Mouse (Mus musculus) neural tube, embryonic 15.5 days (tissue): ENCODE results near the gene Morc3. TPM values are rescaled to one million over a fixed set of nuclear protein-coding genes. Genes with fewer than 3 reads are reported as not detected.

ENCODE experiments used
- ATAC-seq: fragments of 200-750 bp; cut with Nextera tagmentation; 2 replicates; pipeline ENCODE4 v1.8.0; 2017; ENCODE audit warnings: mild to moderate bottlenecking, moderate TSS enrichment, moderate library complexity; ENCODE audit not compliant: low FRiP score
- H3K27ac ChIP-seq: fragments of 300-500 bp; sonication (generic); replicated peaks from 2 replicates; pipeline ENCODE4 v1.5.1; 2015; ENCODE audit warnings: mild to moderate bottlenecking, inconsistent platforms
- H3K27me3 ChIP-seq: fragments of 300-500 bp; sonication (generic); replicated peaks from 2 replicates; pipeline ENCODE4 v1.6.1; 2015; ENCODE audit warnings: inconsistent platforms
- H3K36me3 ChIP-seq: fragments of 300-500 bp; sonication (generic); 2 replicates; pipeline ENCODE4 v1.6.1; 2015; ENCODE audit warnings: inconsistent platforms
- H3K4me1 ChIP-seq: fragments of 300-500 bp; sonication (generic); 2 replicates; pipeline ENCODE4 v1.6.1; 2015; ENCODE audit warnings: inconsistent platforms
- H3K4me2 ChIP-seq: fragments of 300-500 bp; sonication (generic); 2 replicates; pipeline ENCODE4 v1.6.1; 2015; ENCODE audit warnings: inconsistent platforms, mild to moderate bottlenecking, moderate library complexity
- H3K4me3 ChIP-seq: fragments of 300-500 bp; sonication (generic); replicated peaks from 2 replicates; pipeline ENCODE4 v1.5.1; 2015; ENCODE audit warnings: mild to moderate bottlenecking, inconsistent platforms
- H3K9ac ChIP-seq: fragments of 300-500 bp; sonication (generic); replicated peaks from 2 replicates; pipeline ENCODE4 v1.6.1; 2015; ENCODE audit warnings: mild to moderate bottlenecking, inconsistent platforms
- H3K9me3 ChIP-seq: fragments of 300-500 bp; sonication (generic); replicated peaks from 2 replicates; pipeline ENCODE4 v1.6.1; 2016; ENCODE audit warnings: inconsistent platforms
- WGBS: fragments of 180-500 bp; shearing (Covaris S2); methylation state at CpG from one replicate; pipeline ENCODE4 v1.1.7; 2015; ENCODE audit warnings: mixed read lengths; 5-methylcytosine and 5-hydroxymethylcytosine counted together
- polyA plus RNA-seq: library from polyadenylated mRNA; unstranded; fragments of >200 nt; fragmentation: Nextera tagmentation; extraction: Ambion mirVana; gene quantifications from 2 replicates; pipeline ENCODE4 v1.2.1, GENCODE M21; 2015

Morc3 gene
- polyA plus RNA-seq, 1 experiment from 2014 or later = 32.1 TPM

DNA sequence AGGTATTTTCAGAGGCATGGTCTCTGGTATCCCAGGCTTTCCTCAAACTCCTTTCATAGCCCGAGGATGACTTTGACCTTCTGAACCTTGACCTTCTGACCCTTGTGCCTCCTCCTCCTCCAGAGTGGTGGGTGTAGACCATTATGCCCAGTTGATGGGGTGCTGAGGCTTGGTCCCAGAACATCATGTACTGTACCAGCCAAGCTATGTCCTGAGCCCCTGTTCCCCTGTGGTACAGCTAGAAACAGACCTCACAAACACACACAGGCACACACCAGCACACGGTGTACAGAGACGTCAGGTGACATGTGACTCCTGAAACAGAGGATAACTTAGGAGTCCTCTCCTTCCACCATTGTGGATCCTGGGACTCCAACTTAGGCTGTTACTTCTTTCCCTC, 80.9 kb downstream of the Morc3 start:
- no peak overlapping the region for H3K4me2 ChIP-seq
- WGBS = 71% methylated on average over 3 of the region's 3 CpGs
- no peaks in the 10 kb centered on the region for H3K36me3 ChIP-seq
- no peak overlapping the region for H3K9ac ChIP-seq
- ATAC-seq = no peak
- no peaks in the 10 kb centered on the region for H3K9me3 ChIP-seq
- no peak overlapping the region for H3K27ac ChIP-seq
- no peaks in the 10 kb centered on the region for H3K4me1 ChIP-seq
- no peak overlapping the region for H3K4me3 ChIP-seq
- no peaks in the 10 kb centered on the region for H3K27me3 ChIP-seq

DNA sequence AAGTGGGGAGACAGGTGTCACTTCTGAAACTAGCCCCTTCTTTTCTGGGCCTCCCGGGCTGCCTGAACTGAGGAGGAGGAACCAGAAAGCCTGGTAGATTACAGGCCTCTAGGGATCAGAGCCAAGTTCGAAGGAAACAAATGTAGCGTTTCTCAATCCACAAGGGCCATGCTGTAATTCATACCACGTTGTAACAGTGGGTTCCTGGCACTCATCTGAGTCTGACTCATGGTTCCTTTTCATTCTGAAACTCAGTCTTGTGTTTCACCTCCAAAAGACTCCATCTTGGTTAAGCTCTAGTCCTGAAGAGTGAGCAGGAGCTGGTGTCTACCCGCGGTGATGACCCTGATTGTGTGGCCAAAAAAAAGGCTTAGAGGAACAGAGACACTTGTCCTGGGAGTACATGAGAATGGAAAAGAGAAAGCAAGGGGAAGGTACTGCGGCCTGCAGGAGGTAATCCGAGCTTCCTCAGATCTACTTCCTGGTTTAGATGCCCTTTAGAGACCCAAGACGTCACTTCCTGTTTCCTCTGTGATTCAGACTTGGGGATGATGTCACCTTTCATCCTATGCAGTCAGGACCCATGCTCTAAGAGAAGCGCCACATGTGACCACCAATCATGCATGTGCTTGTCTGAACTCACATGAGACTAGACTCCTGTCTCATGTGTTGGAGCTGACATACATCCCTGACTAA, 82.1 kb downstream of the Morc3 start:
- no peak overlapping the region for H3K4me2 ChIP-seq
- no peaks in the 10 kb centered on the region for H3K9me3 ChIP-seq
- no peaks in the 10 kb centered on the region for H3K27me3 ChIP-seq
- ATAC-seq = no peak
- H3K9ac ChIP-seq = no peak overlapping the region
- no peak overlapping the region for H3K4me3 ChIP-seq
- WGBS = 82% methylated on average over 10 of the region's 10 CpGs
- H3K4me1 ChIP-seq = peaks cover 4% of the 10 kb centered on the region
- no peaks in the 10 kb centered on the region for H3K36me3 ChIP-seq
- H3K27ac ChIP-seq = no peak overlapping the region

- no peak overlapping the region for H3K4me2 ChIP-seq
- no peak overlapping the region for H3K4me3 ChIP-seq
- H3K36me3 ChIP-seq = no peaks in the 10 kb centered on the region
- no peaks in the 10 kb centered on the region for H3K27me3 ChIP-seq
- H3K9me3 ChIP-seq = no peaks in the 10 kb centered on the region
- no peak overlapping the region for H3K9ac ChIP-seq
- no peak for ATAC-seq
- no peak overlapping the region for H3K27ac ChIP-seq
- H3K4me1 ChIP-seq = peaks cover 4% of the 10 kb centered on the region
- 41% methylated on average over 8 of the region's 10 CpGs for WGBS
Measured at GRCm38 (mm10) chr16:93915338-93915849, 83.5 kb downstream of the Morc3 start.

DNA sequence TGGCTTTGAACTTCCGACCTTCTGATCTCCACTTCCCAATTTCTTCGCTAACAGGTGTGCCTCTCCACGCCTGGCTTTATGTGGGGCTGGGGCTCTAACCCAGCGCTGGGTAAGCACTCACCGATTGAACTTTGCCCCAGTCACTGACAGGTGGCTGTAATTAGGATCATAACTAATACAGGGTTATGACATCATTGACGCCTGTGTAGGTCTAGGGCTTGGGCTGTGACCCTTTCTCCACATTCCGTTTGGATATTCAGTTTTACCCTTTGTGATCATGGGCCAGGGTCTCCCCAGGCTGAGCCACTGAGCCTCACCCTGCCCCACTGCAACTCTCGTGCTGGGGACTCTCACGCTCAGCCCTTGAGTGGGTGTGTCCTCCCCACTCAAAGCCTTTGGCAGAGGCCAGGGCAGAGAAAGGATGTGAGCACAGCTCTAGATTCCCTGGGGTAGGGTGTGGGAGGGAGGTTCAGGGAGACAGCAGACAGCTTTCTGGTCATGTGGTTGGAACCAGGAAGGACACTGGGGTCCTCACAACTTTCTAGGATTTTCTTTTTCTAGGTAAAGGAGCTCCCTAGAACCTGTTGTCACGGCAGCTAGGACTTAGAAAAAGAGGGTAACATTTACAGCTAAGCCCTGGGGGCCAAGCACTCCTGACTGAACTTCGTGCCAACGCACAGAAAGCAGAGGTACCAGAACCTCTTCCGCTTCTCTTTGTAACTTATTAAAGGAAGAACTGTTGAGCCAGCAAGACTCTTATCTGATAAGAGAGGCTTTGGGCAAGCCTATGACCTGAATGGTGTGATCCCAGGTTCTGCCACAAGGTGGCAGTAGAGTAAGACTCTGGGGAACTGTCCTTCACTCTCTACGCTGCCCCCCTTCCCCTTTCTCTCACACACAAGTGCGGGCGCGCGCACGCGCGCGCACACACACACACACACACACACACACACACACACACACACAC, 86.1 kb downstream of the Morc3 start:
- peak; percentile 76; the same call in 1 of the 2 replicates for ATAC-seq
- Histone ChIP-seq H3K4me1 (peaks cover 4% of the 10 kb centered on the region), H3K4me2 (peak overlapping the region; percentile 49), H3K27ac (no peak overlapping the region), H3K36me3 (no peaks in the 10 kb centered on the region), H3K9me3 (no peaks in the 10 kb centered on the region), H3K27me3 (no peaks in the 10 kb centered on the region), H3K4me3 (no peak overlapping the region), H3K9ac (no peak overlapping the region)
- 41% methylated on average over 22 of the region's 22 CpGs for WGBS

DNA sequence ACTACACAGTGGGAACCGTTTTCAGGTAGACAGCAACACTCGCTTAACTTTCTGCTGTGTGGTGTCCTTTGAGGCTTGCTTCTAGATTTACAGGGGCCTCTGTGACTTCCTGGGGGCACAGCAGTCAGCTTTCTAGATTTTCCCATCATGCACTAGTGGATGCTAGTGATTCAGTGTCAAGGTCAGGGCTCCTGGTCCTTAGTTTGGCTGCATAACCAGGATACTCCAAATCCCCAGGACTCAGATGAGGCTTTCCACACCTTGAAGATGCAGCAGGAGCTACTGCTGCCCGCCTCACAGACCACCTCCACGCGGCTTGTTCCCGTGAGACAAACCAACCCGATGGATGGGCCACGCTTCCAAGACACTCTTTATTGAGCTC, 86.7 kb downstream of the Morc3 start:
- H3K9ac ChIP-seq = no peak overlapping the region
- ATAC-seq = no peak

DNA sequence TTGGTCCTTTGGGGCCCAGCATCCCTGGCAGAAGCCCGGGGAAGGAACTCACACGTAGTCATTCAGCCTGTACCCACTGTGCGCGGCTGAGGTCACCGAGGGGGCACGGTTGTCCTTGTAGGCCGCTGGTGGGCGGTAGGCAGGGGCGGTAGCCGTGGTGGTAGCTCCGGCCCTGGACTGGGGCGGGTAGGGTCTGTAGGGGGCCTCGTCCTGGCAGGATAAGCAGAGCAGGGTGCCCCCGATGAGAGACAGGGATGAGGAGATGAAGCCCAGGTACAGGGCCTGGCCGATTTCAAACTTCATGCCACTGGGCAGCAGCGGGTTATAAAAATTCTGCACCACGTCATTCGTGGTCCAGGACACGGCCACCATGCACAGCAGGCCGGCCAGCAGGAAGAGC, 87.3 kb downstream of the Morc3 start:
- no peaks in the 10 kb centered on the region for H3K27me3 ChIP-seq
- H3K4me2 ChIP-seq = no peak overlapping the region
- H3K27ac ChIP-seq = no peak overlapping the region
- no peaks in the 10 kb centered on the region for H3K9me3 ChIP-seq
- no peak for ATAC-seq
- H3K36me3 ChIP-seq = no peaks in the 10 kb centered on the region
- H3K4me1 ChIP-seq = peaks cover 4% of the 10 kb centered on the region
- no peak overlapping the region for H3K9ac ChIP-seq
- H3K4me3 ChIP-seq = no peak overlapping the region
- WGBS = 68% methylated on average over 20 of the region's 20 CpGs

More for the DNA sequence above, 86.7 kb downstream of the Morc3 start:
- Histone ChIP-seq H3K4me3 (no peak overlapping the region), H3K27me3 (no peaks in the 10 kb centered on the region), H3K36me3 (no peaks in the 10 kb centered on the region), H3K27ac (no peak overlapping the region), H3K9me3 (no peaks in the 10 kb centered on the region), H3K4me2 (peak overlapping the region; percentile 49), H3K4me1 (peaks cover 4% of the 10 kb centered on the region)
- WGBS = 55% methylated on average over 8 of the region's 8 CpGs

- H3K27me3 ChIP-seq = no peaks in the 10 kb centered on the region
- no peak overlapping the region for H3K4me3 ChIP-seq
- no peak overlapping the region for H3K27ac ChIP-seq
- no peak overlapping the region for H3K9ac ChIP-seq
- H3K4me2 ChIP-seq = no peak overlapping the region
- no peaks in the 10 kb centered on the region for H3K9me3 ChIP-seq
- no peaks in the 10 kb centered on the region for H3K36me3 ChIP-seq
- H3K4me1 ChIP-seq = peaks cover 4% of the 10 kb centered on the region
- no peak for ATAC-seq
- WGBS = 72% methylated on average over 4 of the region's 4 CpGs
Measured at GRCm38 (mm10) chr16:93920673-93921072, 88.8 kb downstream of the Morc3 start.

DNA sequence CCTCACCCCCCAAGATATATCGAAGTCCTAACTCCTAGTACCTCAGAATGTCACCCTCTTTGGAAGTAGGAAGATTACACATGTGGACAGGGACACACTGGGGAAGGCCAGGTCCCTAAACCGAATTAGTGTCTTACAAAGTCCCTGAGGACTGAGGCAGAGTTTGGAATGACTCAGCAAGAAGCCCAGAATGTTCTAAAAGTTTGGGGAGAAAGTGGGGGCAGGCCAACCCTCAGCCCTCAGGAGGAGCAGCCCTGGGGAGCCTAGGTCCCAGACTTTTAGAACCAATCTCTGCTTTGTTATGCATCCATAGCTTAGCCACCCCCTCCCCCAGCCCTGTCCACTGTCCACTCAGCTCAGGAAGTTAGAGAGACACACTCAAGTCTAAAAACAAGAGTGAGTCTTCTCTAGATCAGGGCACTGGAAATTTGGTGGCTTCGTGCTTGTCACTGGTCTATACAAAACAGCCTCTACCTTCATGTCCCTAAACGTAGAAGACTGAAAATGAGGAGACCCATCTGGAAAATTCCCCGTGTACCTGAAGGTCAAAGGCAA, 91.0 kb downstream of the Morc3 start:
- Histone ChIP-seq H3K4me3 (no peak overlapping the region), H3K27me3 (no peaks in the 10 kb centered on the region), H3K4me1 (peaks cover 4% of the 10 kb centered on the region), H3K9ac (no peak overlapping the region), H3K4me2 (no peak overlapping the region), H3K27ac (no peak overlapping the region), H3K9me3 (no peaks in the 10 kb centered on the region), H3K36me3 (no peaks in the 10 kb centered on the region)
- ATAC-seq = no peak
- WGBS = 82% methylated on average over 5 of the region's 5 CpGs

DNA sequence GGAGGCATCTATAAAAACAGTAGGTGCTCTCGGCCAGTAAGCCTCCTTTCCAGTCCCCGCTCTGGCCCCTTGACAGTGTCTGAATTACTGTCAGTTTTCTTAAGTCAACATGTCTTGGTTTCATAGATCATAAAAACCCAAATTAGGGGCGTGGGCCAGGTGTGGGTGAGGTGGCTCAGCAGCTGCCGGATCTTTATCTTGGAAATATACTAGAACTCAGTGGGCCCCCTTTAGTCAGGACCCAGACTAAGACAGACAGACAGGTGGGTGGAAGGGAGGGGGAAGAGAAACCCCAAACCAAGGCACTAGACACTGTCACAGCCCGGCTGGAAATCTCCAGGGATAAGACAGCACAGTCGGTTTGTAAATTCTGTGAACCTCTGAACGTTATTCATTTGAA, 91.9 kb downstream of the Morc3 start:
- Histone ChIP-seq H3K9me3 (no peaks in the 10 kb centered on the region), H3K4me1 (no peaks in the 10 kb centered on the region), H3K27ac (no peak overlapping the region), H3K36me3 (no peaks in the 10 kb centered on the region), H3K4me3 (no peak overlapping the region), H3K27me3 (no peaks in the 10 kb centered on the region), H3K9ac (no peak overlapping the region), H3K4me2 (no peak overlapping the region)
- ATAC-seq = no peak
- 68% methylated on average over 7 of the region's 7 CpGs for WGBS
